Mouse (Mus musculus) midbrain, embryonic 12.5 days (tissue): ENCODE results near the gene Olfr1224-ps1. TPM values are rescaled to one million over a fixed set of nuclear protein-coding genes. Genes with fewer than 3 reads are reported as not detected.
"Not testable (repeated sequence)": the region's sequence is repeated elsewhere in the genome, so short reads cannot be mapped to it uniquely, and the experiment has no call there.

ENCODE experiments used
- ATAC-seq: fragments of 200-750 bp; cut with Nextera tagmentation; 2 replicates; pipeline ENCODE4 v1.8.0; 2017; ENCODE audit warnings: low read depth, moderate TSS enrichment, moderate library complexity; ENCODE audit not compliant: low FRiP score
- H3K27ac ChIP-seq: fragments of 300-500 bp; sonication (generic); replicated peaks from 2 replicates; pipeline ENCODE4 v1.5.1; 2016; ENCODE audit warnings: mild to moderate bottlenecking
- H3K27me3 ChIP-seq: fragments of 300-500 bp; sonication (generic); 2 replicates; pipeline ENCODE4 v1.6.1; 2016; ENCODE audit warnings: mild to moderate bottlenecking
- H3K36me3 ChIP-seq: fragments of 300-500 bp; sonication (generic); 2 replicates; pipeline ENCODE4 v1.6.1; 2016
- H3K4me1 ChIP-seq: fragments of 300-500 bp; sonication (generic); 2 replicates; pipeline ENCODE4 v1.6.1; 2016
- H3K4me2 ChIP-seq: fragments of 300-500 bp; sonication (generic); replicated peaks from 2 replicates; pipeline ENCODE4 v1.6.1; 2016; ENCODE audit warnings: mild to moderate bottlenecking, moderate library complexity
- H3K4me3 ChIP-seq: fragments of 300-500 bp; sonication (generic); 2 replicates; pipeline ENCODE4 v1.5.1; 2016; ENCODE audit warnings: mild to moderate bottlenecking
- H3K9ac ChIP-seq: fragments of 300-500 bp; sonication (generic); replicated peaks from 2 replicates; pipeline ENCODE4 v1.6.1; 2016; ENCODE audit warnings: mild to moderate bottlenecking, moderate library complexity
- H3K9me3 ChIP-seq: fragments of 300-500 bp; sonication (generic); 2 replicates; pipeline ENCODE4 v1.6.1; 2016; ENCODE audit warnings: mild to moderate bottlenecking
- WGBS: fragments of 180-500 bp; shearing (Covaris S2); methylation state at CpG from one replicate; pipeline ENCODE4 v1.1.7; 2016; 5-methylcytosine and 5-hydroxymethylcytosine counted together
- polyA plus RNA-seq: library from polyadenylated mRNA; unstranded; fragments of >200 nt; fragmentation: Nextera tagmentation; extraction: Ambion mirVana; gene quantifications from 2 replicates; pipeline ENCODE4 v1.2.1, GENCODE M21; 2016

The Olfr1224-ps1 gene
- polyA plus RNA-seq = not detected in 2 replicates

DNA sequence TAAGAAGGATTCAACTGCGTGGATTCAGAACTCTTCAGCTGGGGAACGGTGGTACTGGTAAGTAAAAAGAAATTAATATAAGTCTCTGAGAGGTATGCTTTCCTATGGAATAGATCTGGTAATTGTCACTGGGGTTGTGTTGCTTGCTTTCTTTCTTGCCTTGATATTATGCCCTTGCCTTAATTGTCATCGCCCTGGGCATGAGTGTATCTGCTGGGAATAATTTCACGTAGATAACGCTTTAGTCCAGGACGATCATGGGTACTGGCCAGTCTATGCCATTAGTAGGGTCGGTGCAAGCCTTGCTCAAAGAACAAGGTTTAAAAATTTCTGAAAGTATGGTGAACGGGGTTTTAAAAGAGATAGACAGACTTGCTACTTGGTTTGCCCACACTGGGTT lies at the start of gene Olfr1224-ps1:
Gene Olfr1224-ps1, minus strand, starts transcription at position 101 of the 400 bp plus-strand sequence.
- not testable (repeated sequence) for H3K27ac ChIP-seq, H3K27me3 ChIP-seq, H3K9ac ChIP-seq, ATAC-seq, H3K4me2 ChIP-seq, H3K36me3 ChIP-seq, H3K4me3 ChIP-seq, H3K9me3 ChIP-seq, H3K4me1 ChIP-seq
- WGBS = 93% methylated on average over 8 of the region's 8 CpGs

- no peaks in the 10 kb centered on the region for H3K4me1 ChIP-seq
- no peak for ATAC-seq
- H3K36me3 ChIP-seq = no peaks in the 10 kb centered on the region
- no peak within 1 kb of the TSS for H3K4me3 ChIP-seq
- no peak within 1 kb of the TSS for H3K9ac ChIP-seq
- H3K4me2 ChIP-seq = no peak within 1 kb of the TSS
- no peak within 1 kb of the TSS for H3K27ac ChIP-seq
- no peaks in the 10 kb centered on the region for H3K27me3 ChIP-seq
- WGBS = 65% methylated on average over 2 of the region's 2 CpGs
- no peaks in the 10 kb centered on the region for H3K9me3 ChIP-seq
Observed at GRCm38 (mm10) chr2:89199948-89200347, 36.1 kb upstream of the Olfr1224-ps1 start, which contains the start of gene Olfr1226. Gene Olfr1226, minus strand, starts transcription at chr2:89200048.

DNA sequence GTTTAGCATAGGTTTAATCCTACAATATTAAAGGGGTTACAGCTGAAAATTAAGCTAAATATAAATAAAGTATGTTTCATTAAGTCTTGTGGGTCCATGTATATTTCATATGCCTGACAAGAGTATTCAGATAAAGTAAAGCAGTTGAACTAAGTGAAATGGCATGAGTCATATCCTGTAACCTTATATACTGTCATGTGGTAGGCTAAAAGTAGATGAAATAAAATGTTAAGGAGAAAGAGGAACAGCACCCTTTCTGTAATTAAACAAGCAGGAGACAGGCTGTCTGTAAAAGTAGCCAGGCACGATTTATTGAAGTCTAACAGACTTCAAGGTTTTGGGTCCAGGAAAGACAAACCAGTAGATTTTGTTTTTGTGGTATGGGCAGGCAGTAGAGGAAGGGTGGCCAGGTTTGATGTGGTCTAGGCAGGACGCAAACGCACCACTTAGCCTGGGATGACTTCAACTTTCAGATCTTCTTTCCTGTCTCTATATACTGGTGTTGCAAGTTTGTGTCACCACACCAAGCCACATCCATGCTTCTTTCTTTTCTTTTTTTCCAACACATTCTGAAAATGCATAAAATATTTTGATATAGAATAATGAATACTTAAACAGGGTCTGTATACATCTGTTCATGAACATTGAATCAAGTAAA lies 32.6 kb upstream of the Olfr1224-ps1 start:
- Histone ChIP-seq H3K27me3 (no peaks in the 10 kb centered on the region), H3K27ac (no peak overlapping the region), H3K4me2 (no peak overlapping the region), H3K9me3 (no peaks in the 10 kb centered on the region), H3K36me3 (no peaks in the 10 kb centered on the region), H3K9ac (no peak overlapping the region), H3K4me3 (no peak overlapping the region), H3K4me1 (no peaks in the 10 kb centered on the region)
- no peak for ATAC-seq
- 90% methylated on average over 3 of the region's 3 CpGs for WGBS

- Histone ChIP-seq H3K4me3 (no peak within 1 kb of the TSS), H3K36me3 (no peaks in the 10 kb centered on the region), H3K9ac (no peak within 1 kb of the TSS), H3K27ac (no peak within 1 kb of the TSS), H3K9me3 (no peaks in the 10 kb centered on the region), H3K4me2 (no peak within 1 kb of the TSS), H3K27me3 (no peaks in the 10 kb centered on the region), H3K4me1 (no peaks in the 10 kb centered on the region)
- WGBS = 90% methylated on average over 1 of the region's 1 CpGs
- ATAC-seq = no peak
Observed at GRCm38 (mm10) chr2:89174569-89174968, 10.7 kb upstream of the Olfr1224-ps1 start, which contains the start of gene Olfr1225. Gene Olfr1225, minus strand, starts transcription at chr2:89174669.

GRCm38 (mm10) chr2:89164711-89165110 lies 820 bp upstream of the Olfr1224-ps1 start:
- not testable (repeated sequence) for ATAC-seq, H3K4me1 ChIP-seq, H3K27ac ChIP-seq, H3K27me3 ChIP-seq, H3K9ac ChIP-seq, H3K9me3 ChIP-seq, H3K4me3 ChIP-seq, H3K36me3 ChIP-seq, H3K4me2 ChIP-seq
- WGBS = 92% methylated on average over 4 of the region's 4 CpGs

- H3K36me3 ChIP-seq = no peaks in the 10 kb centered on the region
- ATAC-seq = no peak
- no peak within 1 kb of the TSS for H3K27ac ChIP-seq
- no peak within 1 kb of the TSS for H3K4me3 ChIP-seq
- H3K9ac ChIP-seq = no peak within 1 kb of the TSS
- 77% methylated on average over 1 of the region's 1 CpGs for WGBS
- no peak within 1 kb of the TSS for H3K4me2 ChIP-seq
- no peaks in the 10 kb centered on the region for H3K9me3 ChIP-seq
- H3K27me3 ChIP-seq = no peaks in the 10 kb centered on the region
- no peaks in the 10 kb centered on the region for H3K4me1 ChIP-seq
Observed at GRCm38 (mm10) chr2:89151460-89151859, 12.4 kb downstream of the Olfr1224-ps1 start, which contains the start of gene Olfr1223. Gene Olfr1223, minus strand, starts transcription at chr2:89151560.

DNA sequence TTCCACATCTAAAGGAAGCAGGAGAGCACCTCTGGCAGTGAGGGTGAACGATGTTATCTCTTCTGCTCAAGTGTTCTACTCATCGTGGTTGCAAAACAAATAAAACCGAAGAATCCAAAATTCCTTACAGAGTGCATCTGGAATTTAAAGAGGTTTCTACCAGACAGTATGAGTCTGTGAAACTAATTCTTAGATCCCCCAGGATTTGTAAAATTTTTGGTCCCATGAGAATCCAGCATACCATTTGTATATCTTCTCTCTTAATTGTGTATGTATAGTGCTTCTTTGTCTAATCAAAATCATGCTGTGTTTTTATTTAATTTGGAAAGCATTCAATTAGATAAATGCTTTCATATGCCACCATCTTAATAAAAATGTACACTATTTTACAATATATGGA lies 30.9 kb downstream of the Olfr1224-ps1 start, which contains the start of gene Olfr1222:
Gene Olfr1222, minus strand, starts transcription at position 101 of the 400 bp plus-strand sequence.
- ATAC-seq = no peak
- H3K4me3 ChIP-seq = no peak within 1 kb of the TSS

DNA sequence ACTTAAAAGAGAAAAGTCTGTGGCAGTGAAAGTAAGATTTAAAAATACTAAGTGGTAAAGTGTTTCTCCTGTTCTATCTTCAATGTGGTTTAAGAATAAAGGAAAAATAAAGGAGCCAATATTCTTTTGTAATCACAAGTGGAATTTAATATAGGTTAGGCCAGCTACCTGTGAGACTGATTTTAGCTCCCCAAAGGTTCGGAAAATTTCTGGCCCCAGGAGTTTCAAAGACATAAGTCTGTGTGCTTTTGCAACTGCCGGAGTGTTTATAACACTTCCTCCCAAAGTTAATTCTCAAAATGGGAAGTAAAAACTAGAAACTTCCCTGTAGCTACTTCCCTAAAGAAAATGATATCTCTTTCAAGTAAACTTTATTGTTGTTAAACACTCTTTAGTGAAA lies 46.7 kb downstream of the Olfr1224-ps1 start, which contains the start of gene Olfr1221:
Gene Olfr1221, minus strand, starts transcription at position 101 of the 400 bp plus-strand sequence.
- no peaks in the 10 kb centered on the region for H3K27me3 ChIP-seq
- no peaks in the 10 kb centered on the region for H3K4me1 ChIP-seq
- no peaks in the 10 kb centered on the region for H3K36me3 ChIP-seq
- H3K4me2 ChIP-seq = no peak within 1 kb of the TSS
- no peaks in the 10 kb centered on the region for H3K9me3 ChIP-seq
- WGBS = 90% methylated on average over 2 of the region's 2 CpGs
- ATAC-seq = no peak
- no peak within 1 kb of the TSS for H3K27ac ChIP-seq
- H3K9ac ChIP-seq = no peak within 1 kb of the TSS
- no peak within 1 kb of the TSS for H3K4me3 ChIP-seq

More for the DNA sequence above, 30.9 kb downstream of the Olfr1224-ps1 start, which contains the start of gene Olfr1222:
- Histone ChIP-seq H3K4me1 (no peaks in the 10 kb centered on the region), H3K27ac (no peak within 1 kb of the TSS), H3K36me3 (no peaks in the 10 kb centered on the region), H3K4me2 (no peak within 1 kb of the TSS), H3K9ac (no peak within 1 kb of the TSS), H3K27me3 (no peaks in the 10 kb centered on the region), H3K9me3 (no peaks in the 10 kb centered on the region)
- WGBS = 84% methylated on average over 3 of the region's 3 CpGs

- no peak for ATAC-seq
- Histone ChIP-seq H3K9me3 (no peaks in the 10 kb centered on the region), H3K9ac (no peak within 1 kb of the TSS), H3K4me2 (no peak within 1 kb of the TSS), H3K27me3 (no peaks in the 10 kb centered on the region), H3K36me3 (no peaks in the 10 kb centered on the region), H3K4me1 (no peaks in the 10 kb centered on the region), H3K27ac (no peak within 1 kb of the TSS), H3K4me3 (no peak within 1 kb of the TSS)
- 86% methylated on average over 3 of the region's 3 CpGs for WGBS
Observed at GRCm38 (mm10) chr2:89106735-89107134, 57.2 kb downstream of the Olfr1224-ps1 start, which contains the start of gene Olfr1220. Gene Olfr1220, minus strand, starts transcription at chr2:89106835.

DNA sequence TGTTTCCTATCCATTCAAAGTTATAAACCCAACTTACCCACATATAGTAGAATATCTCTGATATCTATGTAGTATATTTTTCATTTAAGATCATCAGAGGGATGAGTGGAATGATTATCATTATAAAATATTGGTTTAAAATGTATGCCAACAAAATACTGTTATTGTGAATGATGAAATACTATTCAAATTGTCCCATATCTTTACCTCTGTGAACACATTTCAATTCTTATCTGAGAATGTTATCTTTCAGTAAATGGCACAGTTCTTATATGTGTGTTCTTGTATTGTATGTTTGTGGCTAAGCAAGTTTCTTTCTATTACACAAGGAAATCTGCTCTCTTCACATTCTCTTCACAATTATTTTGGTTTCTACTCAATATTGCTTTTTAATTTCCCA lies 58.2 kb downstream of the Olfr1224-ps1 start:
- Histone ChIP-seq H3K27ac (no peak overlapping the region), H3K36me3 (no peaks in the 10 kb centered on the region), H3K9ac (no peak overlapping the region), H3K4me1 (no peaks in the 10 kb centered on the region), H3K4me3 (no peak overlapping the region), H3K27me3 (no peaks in the 10 kb centered on the region), H3K4me2 (no peak overlapping the region), H3K9me3 (no peaks in the 10 kb centered on the region)
- ATAC-seq = no peak
